Mouse (Mus musculus) heart, postnatal 0 days (tissue): ENCODE data around the gene Elovl6.

Source experiments
- CTCF ChIP-seq: IDR thresholded peaks from 2 replicates; pipeline ENCODE4 v1.5.1; 2016; ENCODE audit warnings: antibody characterized with exemption, control low read depth, low read depth
- EP300 ChIP-seq: IDR thresholded peaks from 2 replicates; pipeline ENCODE4 v1.6.1; 2016; ENCODE audit warnings: antibody characterized with exemption, low read depth

DNA sequence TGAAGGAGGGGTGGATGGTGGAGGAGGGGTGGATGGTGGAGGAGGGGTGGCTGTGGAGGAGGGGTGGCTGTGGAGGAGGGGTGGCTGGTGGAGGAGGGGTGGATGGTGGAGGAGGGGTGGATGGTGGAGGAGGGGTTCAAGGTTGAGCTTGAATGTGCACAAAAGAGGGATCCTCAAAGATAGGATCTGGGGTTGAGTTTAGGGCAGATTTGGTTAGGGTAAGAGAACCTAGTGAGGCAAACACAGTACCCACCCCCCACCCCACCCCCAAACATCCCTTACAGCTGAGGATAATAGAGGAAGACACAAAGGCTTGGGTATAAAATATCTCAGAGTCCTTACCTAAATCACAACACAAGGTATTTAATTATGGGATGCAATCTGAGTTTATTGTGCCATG lies 23.6 kb upstream of the Elovl6 start:
- TF ChIP-seq EP300, result no peak
- TF ChIP-seq CTCF, result no peak
